Comparison of ENCODE assay signal across 22 mouse cellular contexts in genomic region chr16:43174815-43175214, GRCm38 (mm10).
DNase-seq lines count a peak whose midpoint lies in the region; TF ChIP-seq lines count a peak whose summit lies in the region.
"Had no signal": no experiment of that assay in that cellular context is flagged by ENCODE, and none has a peak within 500 bp of the region (broad histone marks: within the 10 kb centered on the region; RNA-seq: fewer than 3 reads in every experiment).

No protein-coding gene starts in this region.

- H3K27me3 ChIP-seq in CH12.LX (replicated peaks), result no peaks in the 10 kb centered on the region
- H3K27me3 ChIP-seq in kidney, adult 2 months (replicated peaks; ENCODE audit: control insufficient read depth, insufficient read depth, low read length), result no peaks in the 10 kb centered on the region
- H3K27me3 ChIP-seq: embryonic facial prominence, embryonic 13.5 days; embryonic facial prominence, embryonic 15.5 days; forebrain, embryonic 12.5 days had no signal

- no peak overlapping the region for H3K27ac ChIP-seq in CH12.LX (ENCODE audit: insufficient read depth, low read depth)
- H3K27ac ChIP-seq in kidney, adult 2 months (ENCODE audit: insufficient read depth, low read depth, low read length), result no peak overlapping the region
- H3K27ac ChIP-seq: embryonic facial prominence, embryonic 13.5 days; embryonic facial prominence, embryonic 15.5 days; forebrain, embryonic 10.5 days; forebrain, embryonic 12.5 days had no signal

- no peak overlapping the region for H3K4me2 ChIP-seq in CH12.LX (ENCODE audit: insufficient read depth, low read depth, poor library complexity, severe bottlenecking)
- H3K4me2 ChIP-seq: embryonic facial prominence, embryonic 13.5 days; embryonic facial prominence, embryonic 15.5 days; forebrain, embryonic 12.5 days had no signal

- TF ChIP-seq POLR2A in CH12.LX (IDR thresholded peaks at IDR 0.05; ENCODE audit: low read depth, low read length), result no peak
- TF ChIP-seq POLR2A in kidney, adult 2 months (IDR thresholded peaks at IDR 0.05; ENCODE audit: low read depth, low read length), result no peak

- H3K36me3 ChIP-seq in CH12.LX (replicated peaks in 1 of 2; ENCODE audit: control insufficient read depth in 1 of 2, insufficient read depth in 1 of 2, low read length in 1 of 2), result no peaks in the 10 kb centered on the region
- H3K36me3 ChIP-seq in kidney, adult 2 months (ENCODE audit: control insufficient read depth, insufficient read depth, low read length), result no peaks in the 10 kb centered on the region
- H3K36me3 ChIP-seq: embryonic facial prominence, embryonic 13.5 days; embryonic facial prominence, embryonic 15.5 days; forebrain, embryonic 10.5 days; forebrain, embryonic 12.5 days had no signal

- peaks cover 0 to 5% of the 10 kb centered on the region in 2 experiments; a peak in 2 of 4 replicates for H3K4me1 ChIP-seq in CH12.LX (ENCODE audit: control insufficient read depth in 1 of 2, insufficient read depth in 2 of 2)
- no peaks in the 10 kb centered on the region for H3K4me1 ChIP-seq in kidney, adult 2 months (ENCODE audit: control insufficient read depth, insufficient read depth, low read length)
- H3K4me1 ChIP-seq: embryonic facial prominence, embryonic 13.5 days; embryonic facial prominence, embryonic 15.5 days; forebrain, embryonic 12.5 days had no signal

- DNase-seq in cerebellum, postnatal 10 days, result peak; percentile 26 to 34
- DNase-seq in cerebellum, adult 9-11 months, result no peak
- peak; percentile 31 for DNase-seq in layer of hippocampus, adult 11-12 months (ENCODE audit: low spot score)
- DNase-seq in layer of hippocampus, postnatal 25 days (ENCODE audit: extremely low spot score in 1 of 2, low spot score in 1 of 2), result no peak
- DNase-seq in layer of hippocampus, adult 9-11 months, result peak; percentile 44
- no peak for DNase-seq in layer of hippocampus, postnatal 10 days (ENCODE audit: low spot score in 2 of 2)
- DNase-seq in CH12.LX (ENCODE audit: extremely low read depth), result no peak
- DNase-seq in kidney, adult 2 months, result no peak
- DNase-seq: adrenal gland, adult 8-10 months; adrenal gland, postnatal 14 days; adrenal gland, postnatal 36 days; B cell, adult 2 months; cerebellum, adult 11 months; cerebellum, adult 18-20 months; cerebellum, adult 8-10 months; cerebellum, postnatal 36 days; embryo, embryonic 11 days had no signal

- H3K9me3 ChIP-seq in CH12.LX (replicated peaks; ENCODE audit: low read length), result no peaks in the 10 kb centered on the region
- H3K9me3 ChIP-seq: embryonic facial prominence, embryonic 13.5 days; embryonic facial prominence, embryonic 15.5 days; forebrain, embryonic 10.5 days; forebrain, embryonic 12.5 days had no signal

- no peaks in the 10 kb centered on the region for H3K79me2 ChIP-seq in CH12.LX (replicated peaks; ENCODE audit: control insufficient read depth, extremely low read depth, insufficient read depth, poor library complexity, severe bottlenecking)

- in situ Hi-C loops in CH12.LX (cut with MboI; ENCODE audit: low pct_ligation_motif_present, low pct_unique_long_range_greater_than_20kb, low sequenced_read_pairs), result loop anchor here (25.0 kb wide), 1 partner anchor 263 kb away; no protein-coding TSS in a partner anchor

- dilution Hi-C loops in CH12.LX (cut with MboI; ENCODE audit: extremely low pct_ligation_motif_present, extremely low pct_unique_long_range_greater_than_20kb, low sequenced_read_pairs), result no loop called here

- no peak overlapping the region for H3K9ac ChIP-seq in CH12.LX (ENCODE audit: insufficient read depth, low read depth)
- H3K9ac ChIP-seq: embryonic facial prominence, embryonic 13.5 days; embryonic facial prominence, embryonic 15.5 days; forebrain, embryonic 12.5 days had no signal

- H3K4me3 ChIP-seq in CH12.LX (replicated peaks in 1 of 3; ENCODE audit: low read depth in 2 of 3, low read length in 2 of 3, poor library complexity in 1 of 3), result no peak overlapping the region
- no peak overlapping the region for H3K4me3 ChIP-seq in kidney, adult 2 months (ENCODE audit: insufficient read depth, low read depth, low read length)
- H3K4me3 ChIP-seq: embryonic facial prominence, embryonic 13.5 days; embryonic facial prominence, embryonic 15.5 days; erythroblast, embryonic 14.5 days; forebrain, embryonic 10.5 days; forebrain, embryonic 12.5 days had no signal

- WGBS in kidney, adult 2 months, result 82% methylated on average over 2 of the region's 2 CpGs

- TF ChIP-seq CTCF in CH12.LX (conservative IDR thresholded peaks at IDR 0.05 in 1 of 2, IDR thresholded peaks at IDR 0.05 in 1 of 2; ENCODE audit: low read depth in 2 of 2, low read length in 2 of 2), result no peak
- no peak for TF ChIP-seq CTCF in kidney, adult 2 months (conservative IDR thresholded peaks at IDR 0.05; ENCODE audit: insufficient read depth, insufficient read length, low read depth, low read length)

- no peak for TF ChIP-seq EP300 in CH12.LX (IDR thresholded peaks at IDR 0.05; ENCODE audit: low read length)

- no peak for TF ChIP-seq RAD21 in CH12.LX (IDR thresholded peaks at IDR 0.05; ENCODE audit: low read depth, low read length)

TF ChIP-seq in CH12.LX, 34 proteins besides CTCF, POLR2A, EP300 and RAD21:
- TF ChIP-seq MEF2A (IDR thresholded peaks at IDR 0.05; ENCODE audit: borderline replicate concordance, low read depth, low read length), result peak; percentile 66; the same call in 1 of the 2 replicates
- no peak for TF ChIP-seq TBP (conservative IDR thresholded peaks at IDR 0.05; ENCODE audit: low read depth, low read length)

Comparison
In these comparisons a context has a peak if more than half of its experiments do, and no peak if none do; other contexts are left out.
1. DNase-seq: peak in cerebellum, postnatal 10 days (2 of 2), layer of hippocampus, adult 11-12 months (single experiment) and layer of hippocampus, adult 9-11 months (single experiment); none in cerebellum, adult 9-11 months (single experiment), layer of hippocampus, postnatal 25 days (0 of 2), layer of hippocampus, postnatal 10 days (0 of 2), CH12.LX (single experiment) and kidney, adult 2 months (single experiment).